Mouse (Mus musculus) heart, embryonic 16.5 days (tissue): Measurements from ENCODE around the gene Hbb-y. TPM values are rescaled to one million over a fixed set of nuclear protein-coding genes. Genes with fewer than 3 reads are reported as not detected.

Source experiments
- ATAC-seq: fragments of 200-750 bp; cut with Nextera tagmentation; replicated peaks from 2 replicates; pipeline ENCODE4 v1.8.0; 2017; ENCODE audit warnings: moderate number of reproducible peaks; ENCODE audit not compliant: insufficient read depth, low FRiP score; ENCODE audit errors: extremely low read depth
- H3K27ac ChIP-seq: fragments of 300-500 bp; sonication (generic); 2 replicates; pipeline ENCODE4 v1.5.1; 2014; ENCODE audit warnings: mild to moderate bottlenecking, low read length, control low read depth, moderate library complexity
- H3K27me3 ChIP-seq: fragments of 300-500 bp; sonication (generic); 2 replicates; pipeline ENCODE4 v1.6.1; 2014; ENCODE audit warnings: low read length, mixed read lengths; ENCODE audit not compliant: control insufficient read depth, insufficient read depth
- H3K36me3 ChIP-seq: fragments of 300-500 bp; sonication (generic); 2 replicates; pipeline ENCODE4 v1.6.1; 2014; ENCODE audit not compliant: control insufficient read depth, insufficient read depth
- H3K4me1 ChIP-seq: fragments of 300-500 bp; sonication (generic); 2 replicates; pipeline ENCODE4 v1.6.1; 2014; ENCODE audit warnings: low read length, mixed read lengths; ENCODE audit not compliant: control insufficient read depth, insufficient read depth
- H3K4me2 ChIP-seq: fragments of 300-500 bp; sonication (generic); 2 replicates; pipeline ENCODE4 v1.6.1; 2014; ENCODE audit warnings: low read depth, mild to moderate bottlenecking, control low read depth, low read length
- H3K4me3 ChIP-seq: fragments of 300-500 bp; sonication (generic); 2 replicates; pipeline ENCODE4 v1.5.1; 2014; ENCODE audit warnings: mild to moderate bottlenecking, control low read depth, low read length
- H3K9ac ChIP-seq: fragments of 300-500 bp; sonication (generic); 2 replicates; pipeline ENCODE4 v1.6.1; 2014; ENCODE audit warnings: low read length, control low read depth
- H3K9me3 ChIP-seq: fragments of 300-500 bp; sonication (generic); replicated peaks from 2 replicates; pipeline ENCODE4 v1.6.1; 2016; ENCODE audit warnings: low read length; ENCODE audit not compliant: control insufficient read depth
- WGBS: fragments of 180-500 bp; shearing (Covaris S2); extraction: QIAGEN DNeasy Blood & Tissue Kit; methylation state at CpG from one replicate; pipeline ENCODE4 v1.1.7; 2014; 5-methylcytosine and 5-hydroxymethylcytosine counted together
- polyA plus RNA-seq: library from polyadenylated mRNA; unstranded; fragments of >200 nt; fragmentation: Nextera tagmentation; extraction: Ambion mirVana; gene quantifications from 2 replicates; pipeline ENCODE4 v1.2.1, GENCODE M21; 2015

The Hbb-y gene
- 147 and 172 TPM in 2 replicates for polyA plus RNA-seq

DNA sequence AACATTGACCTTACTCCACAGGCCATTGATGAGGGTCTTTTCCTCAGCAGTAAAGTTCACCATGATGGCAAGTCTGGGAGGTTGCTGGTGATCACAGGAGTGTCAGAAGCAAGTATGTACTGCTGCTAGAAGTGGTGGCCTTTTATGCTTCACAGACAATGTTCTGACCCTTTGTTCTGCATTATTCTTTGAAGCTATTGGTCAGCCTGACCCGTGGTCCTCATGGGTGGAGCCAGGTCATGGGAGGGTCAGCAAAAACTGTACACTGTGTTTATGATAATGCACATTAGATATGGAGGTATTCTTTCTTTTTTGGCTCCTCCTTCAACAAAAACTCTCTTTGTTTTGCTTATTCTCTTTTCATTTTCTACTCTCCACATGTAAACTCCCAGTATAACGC lies at the start of gene Hbb-y:
Hbb-y (minus strand) TSS at position 127 of the 400 bp plus-strand sequence.
- Histone ChIP-seq H3K27ac (no peak within 1 kb of the TSS), H3K9ac (no peak within 1 kb of the TSS), H3K27me3 (no peaks in the 10 kb centered on the region), H3K9me3 (no peaks in the 10 kb centered on the region), H3K4me2 (no peak within 1 kb of the TSS), H3K4me1 (no peaks in the 10 kb centered on the region), H3K36me3 (no peaks in the 10 kb centered on the region), H3K4me3 (no peak within 1 kb of the TSS)
- ATAC-seq: no peak
- 54% methylated on average over 2 of the region's 2 CpGs for WGBS

DNA sequence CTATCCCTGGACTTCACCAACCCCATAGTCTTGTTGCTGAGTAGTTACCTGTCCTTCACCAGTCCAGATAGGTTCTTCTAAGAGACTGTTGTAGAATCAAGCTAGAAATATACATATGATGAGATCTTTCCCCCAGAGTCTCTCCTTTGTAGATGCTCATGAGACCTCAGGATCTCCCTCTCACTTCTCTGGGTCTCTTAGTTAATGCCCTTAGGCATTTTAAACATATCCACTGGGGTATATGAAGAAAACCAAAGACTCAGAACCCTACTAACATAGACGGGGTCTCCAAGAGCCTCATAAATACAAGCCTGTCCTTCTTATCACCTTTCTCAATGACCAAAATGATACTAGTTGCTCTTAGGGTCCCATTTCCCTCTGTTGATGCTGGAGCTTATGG lies 41.4 kb upstream of the Hbb-y start, which contains the start of gene Olfr64:
Olfr64 (minus strand) TSS at position 101 of the 400 bp plus-strand sequence.
- no peak within 1 kb of the TSS for H3K9ac ChIP-seq
- no peaks in the 10 kb centered on the region for H3K27me3 ChIP-seq
- 54% methylated on average over 1 of the region's 1 CpGs for WGBS
- H3K36me3 ChIP-seq: no peaks in the 10 kb centered on the region
- no peaks in the 10 kb centered on the region for H3K9me3 ChIP-seq
- no peak for ATAC-seq
- no peak within 1 kb of the TSS for H3K4me2 ChIP-seq
- no peaks in the 10 kb centered on the region for H3K4me1 ChIP-seq
- H3K27ac ChIP-seq: no peak within 1 kb of the TSS
- no peak within 1 kb of the TSS for H3K4me3 ChIP-seq

DNA sequence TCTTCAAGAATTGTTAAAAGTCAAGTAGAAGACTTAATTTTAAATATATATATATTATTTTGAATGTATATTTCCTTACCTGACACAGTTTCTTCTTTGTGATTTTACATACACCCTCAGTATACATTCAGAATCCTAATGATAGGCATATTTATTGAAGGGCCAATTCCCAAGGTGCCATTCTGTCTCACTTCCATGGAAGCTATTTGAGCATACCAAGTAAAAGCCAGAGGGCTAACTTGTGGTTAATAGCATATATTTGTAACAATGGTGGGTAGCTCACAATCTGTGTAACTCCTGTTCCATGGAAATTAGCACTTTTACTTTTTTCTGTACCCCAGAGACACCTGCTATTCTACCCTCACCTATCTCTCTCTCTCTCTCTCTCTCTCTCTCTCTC lies 33.1 kb upstream of the Hbb-y start, which contains the start of gene Olfr66:
Olfr66 (minus strand) TSS at position 101 of the 400 bp plus-strand sequence.
- Histone ChIP-seq H3K4me3 (no peak within 1 kb of the TSS), H3K27me3 (no peaks in the 10 kb centered on the region), H3K4me1 (no peaks in the 10 kb centered on the region), H3K9me3 (no peaks in the 10 kb centered on the region), H3K36me3 (no peaks in the 10 kb centered on the region), H3K27ac (no peak within 1 kb of the TSS), H3K4me2 (no peak within 1 kb of the TSS), H3K9ac (no peak within 1 kb of the TSS)
- no peak for ATAC-seq

DNA sequence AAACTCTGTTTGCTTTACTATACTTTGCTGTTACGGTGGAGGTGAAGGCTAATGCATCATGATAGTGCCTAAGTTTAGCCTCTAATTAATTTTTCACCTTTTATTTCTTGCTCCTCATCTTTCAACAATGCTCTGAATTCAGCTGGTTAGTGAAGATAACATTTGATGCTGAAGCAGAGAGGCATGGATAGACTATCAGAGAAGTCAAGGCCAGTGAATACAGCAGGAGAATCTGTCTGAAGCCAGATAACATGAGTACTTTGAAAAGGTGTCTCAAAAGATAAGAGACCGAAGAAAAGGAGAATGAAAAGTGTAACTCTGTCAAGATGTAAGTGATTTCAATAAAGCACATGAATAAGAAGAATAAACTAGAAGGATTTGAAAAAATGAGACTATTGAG lies 24.1 kb upstream of the Hbb-y start:
- H3K4me2 ChIP-seq: no peak overlapping the region
- H3K27me3 ChIP-seq: no peaks in the 10 kb centered on the region
- H3K27ac ChIP-seq: no peak overlapping the region
- no peaks in the 10 kb centered on the region for H3K9me3 ChIP-seq
- WGBS: 55% methylated on average over 2 of the region's 2 CpGs
- no peaks in the 10 kb centered on the region for H3K36me3 ChIP-seq
- H3K9ac ChIP-seq: no peak overlapping the region
- no peak overlapping the region for H3K4me3 ChIP-seq
- ATAC-seq: no peak
- H3K4me1 ChIP-seq: no peaks in the 10 kb centered on the region

DNA sequence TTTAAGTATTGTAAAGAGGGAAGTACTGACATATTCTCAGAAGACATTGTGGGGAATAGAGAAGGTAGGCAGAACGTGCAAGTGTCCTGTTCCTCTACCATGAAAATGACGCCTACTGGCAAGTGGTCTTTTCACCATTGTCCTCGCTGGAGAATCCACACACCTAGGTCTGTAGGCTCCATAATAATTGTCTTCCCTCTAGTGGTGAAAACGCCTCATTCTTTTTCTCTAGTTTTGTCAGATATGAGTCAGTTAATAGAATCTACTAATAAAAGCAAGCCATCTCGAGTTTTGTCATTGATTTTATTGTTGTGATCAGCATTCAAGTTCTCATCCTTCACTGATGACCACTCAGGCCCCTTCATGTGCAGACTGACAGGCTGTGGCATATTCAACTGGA lies 21.4 kb upstream of the Hbb-y start:
- Histone ChIP-seq H3K36me3 (no peaks in the 10 kb centered on the region), H3K9me3 (no peaks in the 10 kb centered on the region), H3K27me3 (no peaks in the 10 kb centered on the region), H3K4me1 (no peaks in the 10 kb centered on the region), H3K27ac (no peak overlapping the region), H3K4me3 (no peak overlapping the region), H3K9ac (no peak overlapping the region), H3K4me2 (no peak overlapping the region)
- 38% methylated on average over 5 of the region's 5 CpGs for WGBS
- ATAC-seq: no peak

DNA sequence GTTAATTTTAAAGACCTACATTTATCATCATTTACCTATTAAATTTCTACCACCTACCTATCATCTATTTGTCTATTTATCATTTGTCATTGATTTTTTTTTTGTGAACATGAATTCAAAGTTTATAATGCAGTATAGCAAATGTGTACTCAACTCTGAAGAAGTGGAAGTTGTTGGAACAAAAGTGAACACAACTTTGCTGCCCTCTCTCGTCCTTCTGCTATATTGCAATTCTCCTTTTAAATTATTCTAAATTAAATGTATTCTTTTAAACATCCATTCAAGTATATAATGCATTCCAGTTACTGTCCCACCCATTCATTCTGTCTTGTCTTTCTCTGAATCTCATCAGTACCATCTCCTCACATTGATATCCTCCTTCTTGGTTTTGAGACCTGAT lies 20.0 kb upstream of the Hbb-y start:
- WGBS: 0% methylated on average over 1 of the region's 1 CpGs
- Histone ChIP-seq H3K9me3 (no peaks in the 10 kb centered on the region), H3K4me1 (no peaks in the 10 kb centered on the region), H3K36me3 (no peaks in the 10 kb centered on the region), H3K4me3 (no peak overlapping the region), H3K27ac (no peak overlapping the region), H3K4me2 (no peak overlapping the region), H3K27me3 (no peaks in the 10 kb centered on the region), H3K9ac (no peak overlapping the region)
- no peak for ATAC-seq

DNA sequence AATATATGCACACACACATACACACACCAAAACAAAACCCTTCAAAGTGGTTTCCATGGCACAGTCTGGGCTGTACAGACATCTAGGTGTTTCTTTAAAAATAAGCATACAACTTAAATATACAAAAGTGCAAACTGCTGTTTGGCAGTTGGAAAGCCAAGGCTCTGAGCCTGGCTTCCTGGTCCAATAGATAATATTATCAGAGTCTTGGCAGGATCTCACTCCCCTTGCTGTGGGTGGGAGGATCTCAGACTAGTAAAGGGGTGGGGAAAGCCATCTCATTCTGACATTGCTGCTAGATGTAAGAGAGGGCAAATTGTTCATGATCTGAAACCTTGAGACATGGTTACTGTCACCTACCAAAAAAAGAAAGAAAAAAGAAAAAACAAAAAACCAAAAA lies 17.7 kb upstream of the Hbb-y start:
- Histone ChIP-seq H3K9ac (no peak overlapping the region), H3K4me2 (no peak overlapping the region), H3K4me1 (no peaks in the 10 kb centered on the region), H3K4me3 (no peak overlapping the region), H3K36me3 (no peaks in the 10 kb centered on the region), H3K27ac (no peak overlapping the region), H3K9me3 (no peaks in the 10 kb centered on the region), H3K27me3 (no peaks in the 10 kb centered on the region)
- 0 out of 2 replicates have a peak, but pooled peaks have one; percentile 18 for ATAC-seq

DNA sequence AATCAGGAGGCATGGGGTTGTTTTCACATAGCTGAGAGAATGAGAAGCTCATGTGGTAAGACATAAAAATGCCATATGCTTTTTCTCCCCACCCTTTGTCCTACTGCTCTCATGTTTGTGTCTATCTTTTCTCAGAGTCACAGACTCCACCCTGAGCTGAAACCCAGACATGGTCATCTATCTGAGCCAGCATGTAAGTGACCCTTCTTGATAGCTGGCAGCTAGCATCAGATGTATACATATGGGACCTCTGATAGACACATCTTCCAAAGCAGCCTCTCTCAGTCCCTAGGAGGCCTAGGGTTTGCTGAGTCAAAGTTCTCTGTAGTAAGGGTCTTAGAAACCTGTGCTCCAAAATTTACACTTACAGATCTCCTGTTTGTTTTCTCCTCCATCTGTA lies 12.7 kb upstream of the Hbb-y start:
- Histone ChIP-seq H3K4me3 (no peak overlapping the region), H3K27me3 (no peaks in the 10 kb centered on the region), H3K4me2 (no peak overlapping the region), H3K4me1 (no peaks in the 10 kb centered on the region), H3K9me3 (no peaks in the 10 kb centered on the region), H3K36me3 (no peaks in the 10 kb centered on the region), H3K27ac (no peak overlapping the region), H3K9ac (no peak overlapping the region)
- no peak for ATAC-seq

DNA sequence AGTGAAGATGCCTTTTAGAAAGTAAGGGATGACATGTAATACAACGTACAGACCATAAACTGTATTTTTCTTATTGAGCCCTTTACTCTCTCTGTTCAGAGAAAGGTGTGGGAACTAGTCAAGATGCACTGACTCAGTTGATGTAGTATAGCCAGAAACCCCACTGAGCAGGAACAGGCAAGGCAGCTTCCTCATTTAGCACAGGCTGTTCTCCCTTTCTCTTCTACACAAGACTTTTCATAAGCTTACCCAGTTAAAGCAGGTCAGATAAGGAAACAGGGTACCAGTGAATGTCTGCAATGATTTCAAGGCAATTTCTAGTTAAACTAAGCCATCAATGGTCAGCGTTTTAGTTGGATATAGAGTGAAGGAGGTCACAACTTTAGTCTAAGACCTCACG lies 8.5 kb upstream of the Hbb-y start:
- no peaks in the 10 kb centered on the region for H3K36me3 ChIP-seq
- WGBS: 68% methylated on average over 3 of the region's 3 CpGs
- H3K27ac ChIP-seq: no peak overlapping the region
- H3K9ac ChIP-seq: no peak overlapping the region
- H3K4me3 ChIP-seq: no peak overlapping the region
- no peaks in the 10 kb centered on the region for H3K27me3 ChIP-seq
- H3K9me3 ChIP-seq: no peaks in the 10 kb centered on the region
- ATAC-seq: no peak
- H3K4me1 ChIP-seq: no peaks in the 10 kb centered on the region
- H3K4me2 ChIP-seq: no peak overlapping the region

DNA sequence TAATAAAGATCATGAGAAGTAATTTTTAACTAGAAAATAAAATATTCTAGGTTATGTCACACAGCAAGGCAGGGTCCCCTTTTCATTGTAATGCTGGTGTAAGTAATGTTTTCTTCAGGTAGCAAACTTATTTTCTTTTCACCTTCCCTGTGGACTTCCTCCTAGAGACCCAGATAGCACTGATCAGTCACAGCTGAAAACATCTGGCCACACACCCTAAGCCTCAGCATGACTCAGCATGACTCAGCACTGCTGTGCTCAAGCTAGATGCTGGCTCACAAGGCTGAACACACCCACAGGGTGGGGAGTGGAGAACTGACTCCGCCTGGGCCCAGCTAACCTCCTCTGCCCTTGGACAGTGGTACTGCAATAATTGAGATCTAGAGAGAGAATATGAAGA lies 7.8 kb upstream of the Hbb-y start:
- WGBS: 48% methylated on average over 1 of the region's 1 CpGs

More for the DNA sequence above, 7.8 kb upstream of the Hbb-y start:
- Histone ChIP-seq H3K4me1 (no peaks in the 10 kb centered on the region), H3K36me3 (no peaks in the 10 kb centered on the region), H3K4me3 (no peak overlapping the region), H3K9ac (no peak overlapping the region), H3K27ac (no peak overlapping the region), H3K27me3 (no peaks in the 10 kb centered on the region), H3K9me3 (no peaks in the 10 kb centered on the region), H3K4me2 (no peak overlapping the region)
- ATAC-seq: peak; percentile 49; the same call in 1 of the 2 replicates
